Mouse (Mus musculus) forebrain, embryonic 13.5 days (tissue): ENCODE data around the gene Os9. TPM values are rescaled to one million over a fixed set of nuclear protein-coding genes. Genes with fewer than 3 reads are reported as not detected.
"Not testable (repeated sequence)": the region's sequence is repeated elsewhere in the genome, so short reads cannot be mapped to it uniquely, and the experiment has no call there.

ENCODE experiments used
- ATAC-seq: fragments of 200-750 bp; cut with Nextera tagmentation; 2 replicates; pipeline ENCODE4 v1.8.0; 2017
- H3K27ac ChIP-seq: fragments of 300-500 bp; sonication (generic); 2 replicates; pipeline ENCODE4 v1.5.1; 2015; ENCODE audit warnings: inconsistent platforms, mild to moderate bottlenecking, moderate library complexity
- H3K27me3 ChIP-seq: fragments of 300-500 bp; sonication (generic); 2 replicates; pipeline ENCODE4 v1.6.1; 2015; ENCODE audit warnings: mild to moderate bottlenecking, inconsistent platforms
- H3K36me3 ChIP-seq: fragments of 300-500 bp; sonication (generic); 2 replicates; pipeline ENCODE4 v1.6.1; 2015; ENCODE audit warnings: mild to moderate bottlenecking, inconsistent platforms; ENCODE audit not compliant: poor library complexity, severe bottlenecking
- H3K4me1 ChIP-seq: fragments of 300-500 bp; sonication (generic); 2 replicates; pipeline ENCODE4 v1.6.1; 2015; ENCODE audit warnings: inconsistent platforms
- H3K4me2 ChIP-seq: fragments of 300-500 bp; sonication (generic); 2 replicates; pipeline ENCODE4 v1.6.1; 2015; ENCODE audit warnings: inconsistent platforms, mild to moderate bottlenecking, moderate library complexity
- H3K4me3 ChIP-seq: fragments of 300-500 bp; sonication (generic); 2 replicates; pipeline ENCODE4 v1.5.1; 2015; ENCODE audit warnings: mild to moderate bottlenecking, inconsistent platforms
- H3K9ac ChIP-seq: fragments of 300-500 bp; sonication (generic); 2 replicates; pipeline ENCODE4 v1.6.1; 2015; ENCODE audit warnings: mild to moderate bottlenecking, inconsistent platforms
- H3K9me3 ChIP-seq: fragments of 300-500 bp; sonication (generic); replicated peaks from 2 replicates; pipeline ENCODE4 v1.6.1; 2016; ENCODE audit warnings: inconsistent platforms
- WGBS: fragments of 180-500 bp; shearing (Covaris S2); methylation state at CpG from one replicate; pipeline ENCODE4 v1.1.7; 2015; 5-methylcytosine and 5-hydroxymethylcytosine counted together
- polyA plus RNA-seq: library from polyadenylated mRNA; unstranded; fragments of >200 nt; fragmentation: Nextera tagmentation; extraction: Ambion mirVana; gene quantifications from 2 replicates; pipeline ENCODE4 v1.2.1, GENCODE M21; 2015

Gene Os9
- polyA plus RNA-seq, 1 experiment from 2014 or later: 94.8 TPM

DNA sequence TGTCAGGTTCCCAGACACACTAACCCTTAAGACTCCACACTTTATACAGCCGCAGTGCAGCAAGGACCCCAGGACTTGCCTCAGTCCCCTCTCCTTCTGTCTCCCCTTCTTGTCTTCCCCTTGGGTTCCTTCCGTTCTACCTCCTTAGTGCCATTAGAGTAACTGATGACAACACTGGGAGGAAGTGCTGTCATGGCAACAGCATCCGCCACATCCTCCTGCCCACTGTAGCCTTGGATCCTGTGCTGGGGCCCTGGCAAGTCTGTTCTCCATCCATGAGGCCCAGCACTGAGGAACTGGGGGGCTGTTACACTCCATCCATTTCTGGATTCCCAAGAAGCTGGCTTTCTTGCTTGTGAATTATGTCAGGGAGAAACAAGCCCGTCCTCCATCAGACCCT lies 44.8 kb downstream of the Os9 start:
- H3K36me3 ChIP-seq: no peaks in the 10 kb centered on the region
- 55% methylated on average over 4 of the region's 4 CpGs for WGBS
- H3K27ac ChIP-seq: no peak overlapping the region
- peaks cover 32% of the 10 kb centered on the region for H3K4me1 ChIP-seq
- H3K4me2 ChIP-seq: no peak overlapping the region
- ATAC-seq: no peak
- no peak overlapping the region for H3K9ac ChIP-seq
- H3K27me3 ChIP-seq: peaks cover 29% of the 10 kb centered on the region
- H3K4me3 ChIP-seq: no peak overlapping the region
- H3K9me3 ChIP-seq: no peaks in the 10 kb centered on the region

- H3K9ac ChIP-seq: no peak overlapping the region
- no peak for ATAC-seq
- WGBS: 77% methylated on average over 8 of the region's 8 CpGs
These were observed 45.3 kb downstream of the Os9 start for GRCm38 (mm10) chr10:127075651-127076050.

GRCm38 (mm10) chr10:127075080-127075479 lies 45.9 kb downstream of the Os9 start, which contains the start of gene Agap2:
TSS of gene Agap2 (plus strand) at chr10:127075284.
- Histone ChIP-seq H3K9ac (no peak within 1 kb of the TSS), H3K4me3 (no peak within 1 kb of the TSS), H3K4me1 (peaks cover 27% of the 10 kb centered on the region), H3K27ac (no peak within 1 kb of the TSS), H3K36me3 (no peaks in the 10 kb centered on the region), H3K27me3 (peaks cover 19% of the 10 kb centered on the region), H3K9me3 (no peaks in the 10 kb centered on the region), H3K4me2 (no peak within 1 kb of the TSS)
- 70% methylated on average over 9 of the region's 9 CpGs for WGBS
- ATAC-seq: no peak

More at GRCm38 (mm10) chr10:127075651-127076050, 45.3 kb downstream of the Os9 start:
- no peak overlapping the region for H3K4me2 ChIP-seq
- H3K27me3 ChIP-seq: peaks cover 25% of the 10 kb centered on the region
- no peak overlapping the region for H3K4me3 ChIP-seq
- no peak overlapping the region for H3K27ac ChIP-seq
- no peaks in the 10 kb centered on the region for H3K9me3 ChIP-seq
- H3K4me1 ChIP-seq: peaks cover 32% of the 10 kb centered on the region
- no peaks in the 10 kb centered on the region for H3K36me3 ChIP-seq

GRCm38 (mm10) chr10:127073981-127074380 lies 47.0 kb downstream of the Os9 start:
- 95% methylated on average over 1 of the region's 1 CpGs for WGBS
- H3K4me1 ChIP-seq: peaks cover 28% of the 10 kb centered on the region
- no peak for ATAC-seq

DNA sequence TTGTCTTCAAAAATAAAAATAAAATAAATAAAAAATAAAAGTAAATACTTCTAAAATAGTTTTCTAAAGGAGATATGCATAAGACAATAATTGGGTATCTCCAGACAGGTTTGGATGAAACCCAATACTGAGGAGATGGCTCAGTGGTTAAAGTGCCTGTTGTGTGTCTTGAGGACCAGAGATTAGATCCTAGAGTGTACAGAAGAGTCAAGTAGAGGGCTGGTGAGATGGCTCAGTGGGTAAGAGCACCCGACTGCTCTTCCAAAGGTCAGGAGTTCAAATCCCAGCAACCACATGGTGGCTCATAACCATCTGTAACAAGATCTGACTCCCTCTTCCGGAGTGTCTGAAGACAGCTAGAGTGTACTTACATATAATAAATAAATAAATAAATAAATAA lies 48.0 kb downstream of the Os9 start:
- not testable (repeated sequence) for H3K9me3 ChIP-seq, H3K27ac ChIP-seq, H3K9ac ChIP-seq, ATAC-seq, H3K4me3 ChIP-seq, H3K36me3 ChIP-seq, H3K4me2 ChIP-seq
- peaks cover 31% of the 10 kb centered on the region for H3K4me1 ChIP-seq
- WGBS: 88% methylated on average over 2 of the region's 2 CpGs
- H3K27me3 ChIP-seq: 0 out of 2 replicates have a peak, but pooled peaks cover 10% of the 10 kb centered on the region

More at GRCm38 (mm10) chr10:127073981-127074380, 47.0 kb downstream of the Os9 start:
- Histone ChIP-seq H3K9ac (no peak overlapping the region), H3K9me3 (no peaks in the 10 kb centered on the region), H3K27ac (no peak overlapping the region), H3K4me3 (no peak overlapping the region), H3K4me2 (no peak overlapping the region), H3K27me3 (0 out of 2 replicates have a peak, but pooled peaks cover 10% of the 10 kb centered on the region), H3K36me3 (no peaks in the 10 kb centered on the region)

DNA sequence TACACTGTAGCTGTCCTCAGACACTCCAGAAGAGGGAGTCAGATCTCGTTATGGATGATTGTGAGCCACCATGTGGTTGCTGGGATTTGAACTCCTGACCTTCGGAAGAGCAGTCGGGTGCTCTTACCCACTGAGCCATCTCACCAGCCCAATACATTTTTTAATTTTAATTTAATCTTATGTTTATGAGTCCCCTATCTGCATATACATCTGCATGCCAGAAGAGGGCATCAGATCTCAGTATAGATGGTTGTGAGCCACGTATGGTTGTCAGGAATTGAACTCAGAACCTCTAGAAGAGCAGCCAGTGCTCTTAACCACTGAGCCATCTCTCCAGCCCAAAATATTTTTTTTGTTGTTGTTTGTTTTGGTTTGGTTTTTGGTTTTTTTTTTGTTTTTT lies 48.7 kb downstream of the Os9 start:
- Histone ChIP-seq H3K36me3 (peaks cover 15% of the 10 kb centered on the region), H3K4me1 (peaks cover 25% of the 10 kb centered on the region)
- H3K4me2 ChIP-seq, ATAC-seq, H3K27ac ChIP-seq, H3K9me3 ChIP-seq, H3K4me3 ChIP-seq, H3K9ac ChIP-seq, H3K27me3 ChIP-seq: not testable (repeated sequence)
- WGBS: 89% methylated on average over 4 of the region's 4 CpGs

DNA sequence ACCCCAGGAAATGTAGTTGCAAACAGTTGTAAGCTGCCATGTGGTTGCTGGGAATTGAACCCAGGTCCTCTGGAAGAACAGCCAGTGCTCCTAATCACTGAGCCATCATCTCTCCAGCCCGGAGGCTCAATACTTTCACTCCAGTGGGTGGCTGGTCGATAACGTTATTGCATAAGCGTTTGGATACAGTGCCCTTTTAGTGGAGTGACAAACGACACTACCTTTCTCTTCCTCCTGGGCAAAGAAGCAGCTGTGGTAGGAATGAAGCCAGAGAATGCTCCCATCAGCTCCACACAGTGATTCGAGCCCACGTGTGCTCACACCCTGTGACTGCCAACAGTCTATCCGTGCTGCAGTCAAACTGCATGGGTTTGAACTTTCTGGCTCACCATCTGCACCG lies 49.7 kb downstream of the Os9 start:
- H3K4me2 ChIP-seq: peak overlapping the region; percentile 97
- H3K36me3 ChIP-seq: peaks cover 26% of the 10 kb centered on the region
- 0 out of 2 replicates have a peak, but pooled peaks cover under 1% of the 10 kb centered on the region for H3K27me3 ChIP-seq
- WGBS: 75% methylated on average over 9 of the region's 9 CpGs
- no peak for ATAC-seq
- H3K9me3 ChIP-seq: no peaks in the 10 kb centered on the region
- H3K27ac ChIP-seq: no peak overlapping the region
- H3K4me1 ChIP-seq: peaks cover 32% of the 10 kb centered on the region
- peak overlapping the region; percentile 74 for H3K9ac ChIP-seq
- peak overlapping the region; percentile 58 for H3K4me3 ChIP-seq

DNA sequence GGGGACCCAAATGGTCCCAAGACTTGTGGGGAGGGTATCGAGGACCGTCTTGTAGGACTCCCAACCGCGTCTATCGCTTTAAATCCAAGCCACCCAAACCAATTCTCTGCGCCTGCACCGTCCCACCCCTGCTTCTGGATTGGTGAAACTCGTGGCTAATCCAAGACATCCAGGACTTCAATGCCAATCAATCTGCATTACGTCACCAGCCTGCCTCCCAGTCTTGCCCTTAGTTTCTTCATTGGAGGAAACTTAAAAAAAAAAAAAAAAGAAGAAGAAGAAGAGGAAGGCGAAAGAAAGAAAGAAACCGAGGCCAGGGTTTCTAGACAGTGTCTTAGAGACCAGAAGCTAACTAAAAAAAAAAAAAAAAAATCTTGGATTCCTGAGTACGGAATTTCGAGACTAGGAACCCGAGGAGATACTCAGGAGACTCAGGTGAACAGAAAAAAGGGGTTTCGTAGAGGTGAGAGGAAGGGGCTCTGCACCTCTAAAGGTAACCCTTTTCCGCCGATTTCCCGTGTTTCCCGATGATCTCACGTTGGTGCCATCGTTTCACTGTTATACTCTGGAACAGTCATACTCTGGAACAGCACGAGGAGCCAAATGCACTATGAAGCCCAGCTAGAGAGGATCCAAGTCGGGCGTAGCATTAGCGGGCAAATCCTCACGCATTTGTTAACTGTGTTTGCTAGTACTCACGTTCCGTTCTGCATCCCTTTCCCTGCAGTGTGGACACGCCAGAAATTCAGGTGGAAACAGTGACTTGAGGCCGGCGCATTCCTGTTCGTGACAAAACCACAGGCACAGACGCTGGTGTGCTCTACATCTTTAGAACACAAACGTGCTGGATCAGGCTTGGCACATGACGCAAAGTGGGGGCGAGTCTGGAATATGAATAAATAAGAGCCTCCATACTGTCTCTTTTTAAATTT lies 50.5 kb downstream of the Os9 start, which contains the start of gene Tspan31:
TSS of gene Tspan31 (minus strand) at position 75 of the 932 bp plus-strand sequence.
- H3K9me3 ChIP-seq: no peaks in the 10 kb centered on the region
- WGBS: 2% methylated on average over 36 of the region's 36 CpGs
- H3K27me3 ChIP-seq: no peaks in the 10 kb centered on the region
- H3K4me1 ChIP-seq: peaks cover 39% of the 10 kb centered on the region
- H3K4me2 ChIP-seq: peak within 1 kb of the TSS; percentile 97
- peaks cover 33% of the 10 kb centered on the region for H3K36me3 ChIP-seq
- H3K27ac ChIP-seq: peak within 1 kb of the TSS; percentile 95
- peak within 1 kb of the TSS; percentile 78 for H3K9ac ChIP-seq
- peak within 1 kb of the TSS; percentile 58 for H3K4me3 ChIP-seq
- peak; percentile 94 for ATAC-seq

DNA sequence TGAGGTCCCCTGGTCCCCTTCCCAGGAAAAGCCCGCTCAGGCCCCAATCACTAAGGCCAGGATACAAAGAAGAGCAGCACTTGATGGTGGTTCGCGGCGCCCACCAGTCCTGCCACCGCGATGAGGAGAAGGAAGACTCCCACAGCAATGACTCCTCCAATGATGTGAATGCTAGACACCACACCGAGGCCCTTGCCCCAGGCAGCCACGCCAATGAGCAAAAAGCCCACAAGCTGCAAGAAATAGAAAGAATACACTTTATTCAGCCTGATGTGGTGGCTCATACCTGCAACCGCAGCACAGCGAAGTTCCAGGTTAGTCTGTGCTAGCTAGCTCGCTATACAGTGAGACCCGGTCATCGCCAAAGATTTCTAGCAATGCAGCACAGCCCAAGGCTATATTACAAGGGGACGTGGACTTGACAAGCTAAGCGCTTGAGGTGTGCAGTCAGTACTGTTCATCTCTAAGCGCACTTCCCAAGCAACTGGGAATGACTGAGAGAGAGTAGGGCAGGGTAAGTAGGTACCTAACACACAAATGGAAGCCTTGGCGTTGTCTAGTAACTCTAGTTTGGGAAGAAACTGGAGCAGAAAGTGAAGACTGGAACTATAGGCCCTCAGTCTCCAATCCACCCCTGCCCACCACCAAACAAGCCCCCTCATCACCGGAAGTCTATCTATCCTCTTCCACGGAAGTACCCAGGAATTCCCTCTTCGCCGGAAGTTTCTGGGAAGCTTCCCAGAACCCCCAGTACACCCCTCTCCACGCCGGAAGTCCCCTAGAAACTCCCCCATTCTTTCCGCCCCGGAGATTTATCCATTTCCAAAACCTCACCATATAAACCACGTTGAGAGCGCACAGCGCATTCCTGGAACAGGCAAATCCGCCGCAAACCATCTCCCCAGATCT lies 51.4 kb downstream of the Os9 start:
- Histone ChIP-seq H3K4me3 (peak overlapping the region; percentile 58), H3K4me1 (peaks cover 48% of the 10 kb centered on the region), H3K4me2 (peak overlapping the region; percentile 97), H3K27me3 (no peaks in the 10 kb centered on the region), H3K9ac (peak overlapping the region; percentile 78), H3K9me3 (no peaks in the 10 kb centered on the region), H3K27ac (peak overlapping the region; percentile 95), H3K36me3 (peaks cover 42% of the 10 kb centered on the region)
- 9% methylated on average over 30 of the region's 30 CpGs for WGBS
- peak; percentile 76 for ATAC-seq

DNA sequence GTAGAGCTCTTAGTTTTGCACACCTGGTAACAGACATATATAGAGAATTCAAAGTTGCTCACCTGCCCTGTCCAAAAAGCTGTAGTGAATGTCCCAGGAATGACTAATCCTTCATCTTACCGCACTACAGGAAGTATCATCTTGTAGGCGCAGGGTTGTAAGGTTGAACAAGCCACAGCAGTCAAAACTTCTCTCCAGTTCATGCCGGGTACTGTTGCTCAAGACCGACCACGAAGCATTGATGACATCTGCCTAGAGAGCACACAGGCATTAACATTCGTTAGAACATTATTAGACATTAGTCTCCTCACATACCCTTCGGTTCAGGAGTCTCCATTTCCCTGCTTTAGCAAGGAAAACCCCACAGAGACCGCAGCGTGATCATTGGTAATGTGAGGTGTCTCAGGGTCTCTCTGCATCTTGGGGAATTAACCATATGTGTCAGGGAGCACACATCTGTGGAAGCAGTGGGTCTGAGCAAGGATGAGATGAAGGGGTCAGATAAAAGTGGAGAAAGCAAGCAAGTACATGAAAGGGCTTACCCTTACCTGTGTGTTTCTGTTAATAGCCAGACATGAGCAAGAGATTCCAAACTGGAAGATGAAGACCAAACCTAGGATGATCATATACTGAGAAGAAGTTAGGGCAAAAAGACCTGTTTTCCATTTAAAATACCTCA lies 52.4 kb downstream of the Os9 start:
- peaks cover 42% of the 10 kb centered on the region for H3K36me3 ChIP-seq
- ATAC-seq: no peak
- H3K9me3 ChIP-seq: no peaks in the 10 kb centered on the region
- no peak overlapping the region for H3K27ac ChIP-seq
- peak overlapping the region; percentile 97 for H3K4me2 ChIP-seq
- no peaks in the 10 kb centered on the region for H3K27me3 ChIP-seq
- peak overlapping the region; percentile 78 for H3K9ac ChIP-seq
- H3K4me3 ChIP-seq: peak overlapping the region; percentile 58
- 83% methylated on average over 9 of the region's 9 CpGs for WGBS
- H3K4me1 ChIP-seq: peaks cover 49% of the 10 kb centered on the region

- no peak overlapping the region; the same call in 1 of the 2 replicates for H3K4me3 ChIP-seq
- no peak for ATAC-seq
- H3K36me3 ChIP-seq: peaks cover 42% of the 10 kb centered on the region
- no peaks in the 10 kb centered on the region for H3K9me3 ChIP-seq
- 0 out of 2 replicates have a peak overlapping the region, but pooled peaks have one; percentile 19 for H3K27ac ChIP-seq
- no peak overlapping the region for H3K4me2 ChIP-seq
- H3K4me1 ChIP-seq: peaks cover 58% of the 10 kb centered on the region
- H3K9ac ChIP-seq: no peak overlapping the region
- 92% methylated on average over 14 of the region's 14 CpGs for WGBS
- no peaks in the 10 kb centered on the region for H3K27me3 ChIP-seq
These were observed 54.4 kb downstream of the Os9 start for GRCm38 (mm10) chr10:127066519-127067018.
